Mouse (Mus musculus) heart, embryonic 13.5 days (tissue): ENCODE measurements around the gene Eml2. TPM values are rescaled to one million over a fixed set of nuclear protein-coding genes. Genes with fewer than 3 reads are reported as not detected.

Source experiments
- ATAC-seq: fragments of 200-750 bp; cut with Nextera tagmentation; 2 replicates; pipeline ENCODE4 v1.8.0; 2017; ENCODE audit warnings: moderate TSS enrichment; ENCODE audit not compliant: insufficient number of reproducible peaks, low FRiP score, low TSS enrichment; ENCODE audit errors: extremely low read depth
- H3K27ac ChIP-seq: fragments of 300-500 bp; sonication (generic); replicated peaks from 2 replicates; pipeline ENCODE4 v1.5.1; 2015; ENCODE audit warnings: moderate library complexity, mild to moderate bottlenecking, inconsistent platforms
- H3K27me3 ChIP-seq: fragments of 300-500 bp; sonication (generic); replicated peaks from 2 replicates; pipeline ENCODE4 v1.6.1; 2015; ENCODE audit warnings: mild to moderate bottlenecking, inconsistent platforms
- H3K36me3 ChIP-seq: fragments of 300-500 bp; sonication (generic); 2 replicates; pipeline ENCODE4 v1.6.1; 2015; ENCODE audit warnings: mild to moderate bottlenecking, inconsistent platforms
- H3K4me1 ChIP-seq: fragments of 300-500 bp; sonication (generic); 2 replicates; pipeline ENCODE4 v1.6.1; 2015; ENCODE audit warnings: inconsistent platforms
- H3K4me2 ChIP-seq: fragments of 300-500 bp; sonication (generic); 2 replicates; pipeline ENCODE4 v1.6.1; 2015; ENCODE audit warnings: inconsistent platforms, mild to moderate bottlenecking, moderate library complexity
- H3K4me3 ChIP-seq: fragments of 300-500 bp; sonication (generic); 2 replicates; pipeline ENCODE4 v1.5.1; 2015; ENCODE audit warnings: moderate library complexity, mild to moderate bottlenecking, inconsistent platforms
- H3K9ac ChIP-seq: fragments of 300-500 bp; sonication (generic); 2 replicates; pipeline ENCODE4 v1.6.1; 2015; ENCODE audit warnings: inconsistent platforms, mild to moderate bottlenecking, moderate library complexity
- H3K9me3 ChIP-seq: fragments of 300-500 bp; sonication (generic); 2 replicates; pipeline ENCODE4 v1.6.1; 2016; ENCODE audit warnings: inconsistent platforms
- WGBS: fragments of 180-500 bp; shearing (Covaris S2); methylation state at CpG from one replicate; pipeline ENCODE4 v1.1.7; 2015; ENCODE audit warnings: mixed read lengths; 5-methylcytosine and 5-hydroxymethylcytosine counted together
- microRNA counts: library from miRNA; unstranded; fragments of <30 nt; microRNA quantifications from one replicate; lab custom pipeline; 2016
- microRNA-seq: library from miRNA; unstranded; fragments of <30 nt; microRNA quantifications from one replicate; pipeline ENCODE4, GENCODE M21; 2016
- polyA plus RNA-seq: library from polyadenylated mRNA; unstranded; fragments of >200 nt; fragmentation: Nextera tagmentation; extraction: Ambion mirVana; gene quantifications from 2 replicates; pipeline ENCODE4 v1.2.1, GENCODE M21; 2015

Gene Eml2
- polyA plus RNA-seq, 1 experiment from 2014 or later = 15.8 TPM

DNA sequence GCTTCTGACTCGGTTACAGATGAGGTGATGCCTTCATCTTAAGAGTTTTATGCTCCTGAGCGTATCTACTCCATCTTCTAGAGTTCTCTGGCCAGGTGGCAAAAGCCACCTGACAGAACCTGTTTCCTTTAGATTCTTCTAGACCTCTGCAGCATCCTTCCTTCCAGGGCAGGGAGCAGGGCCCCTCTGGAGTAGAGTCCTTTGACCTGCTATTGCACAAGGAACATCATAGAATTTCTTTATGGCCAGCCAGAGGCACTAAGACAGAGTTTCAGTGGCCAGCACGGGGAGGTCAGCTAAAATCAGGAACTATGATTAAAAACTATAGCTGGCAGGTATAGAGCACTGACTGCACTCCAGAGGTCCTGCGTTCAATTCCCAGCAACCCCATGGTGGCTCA lies 75.9 kb downstream of the Eml2 start:
- Histone ChIP-seq H3K9me3 (no peaks in the 10 kb centered on the region), H3K36me3 (peaks cover 36% of the 10 kb centered on the region), H3K9ac (no peak overlapping the region), H3K4me2 (no peak overlapping the region), H3K27ac (no peak overlapping the region), H3K4me3 (no peak overlapping the region), H3K27me3 (no peaks in the 10 kb centered on the region), H3K4me1 (0 out of 2 replicates have a peak, but pooled peaks cover 3% of the 10 kb centered on the region)
- 74% methylated on average over 4 of the region's 4 CpGs for WGBS
- ATAC-seq = no peak

- Histone ChIP-seq H3K27me3 (no peaks in the 10 kb centered on the region), H3K4me3 (no peak overlapping the region), H3K9ac (no peak overlapping the region), H3K27ac (0 out of 2 replicates have a peak overlapping the region, but pooled peaks have one; percentile 2), H3K4me2 (no peak overlapping the region), H3K4me1 (peaks cover 11% of the 10 kb centered on the region), H3K36me3 (peaks cover 42% of the 10 kb centered on the region), H3K9me3 (no peaks in the 10 kb centered on the region)
- ATAC-seq = no peak
- WGBS = 60% methylated on average over 5 of the region's 5 CpGs
Measured at GRCm38 (mm10) chr7:19253437-19253836, 77.2 kb downstream of the Eml2 start.

DNA sequence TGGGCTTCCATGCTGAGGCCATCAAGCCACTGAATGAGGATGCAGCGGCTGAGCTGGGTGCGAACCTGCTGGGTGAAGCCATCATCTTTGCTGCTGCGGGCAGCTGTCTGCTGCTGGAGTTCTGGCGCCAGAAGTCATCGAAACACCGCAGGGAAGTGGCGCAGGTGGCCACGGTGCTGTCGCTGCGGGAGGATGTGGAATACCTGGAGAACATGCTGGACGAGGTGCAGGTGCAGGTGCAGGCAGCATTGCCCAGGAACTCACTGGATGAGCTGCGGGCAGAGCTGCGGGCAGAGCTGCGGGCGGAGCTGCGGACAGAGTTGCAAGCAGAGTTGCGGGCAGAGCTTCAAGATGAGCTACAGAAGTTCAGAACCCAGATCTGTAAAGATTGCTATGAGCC lies 79.2 kb downstream of the Eml2 start:
- no peak overlapping the region for H3K4me2 ChIP-seq
- no peak overlapping the region for H3K9ac ChIP-seq
- H3K27ac ChIP-seq = no peak overlapping the region
- no peak for ATAC-seq
- H3K27me3 ChIP-seq = no peaks in the 10 kb centered on the region
- H3K4me3 ChIP-seq = no peak overlapping the region
- WGBS = 88% methylated on average over 17 of the region's 17 CpGs
- H3K4me1 ChIP-seq = peaks cover 11% of the 10 kb centered on the region
- no peaks in the 10 kb centered on the region for H3K9me3 ChIP-seq
- H3K36me3 ChIP-seq = peaks cover 61% of the 10 kb centered on the region

MicroRNAs encoded within 50 kb of the gene (microRNA counts, 519-probe panel; counts per million panel counts)
- 209 counts per million, percentile 61 among the panel's probes with 10 or more counts for microRNA mmu-miR-330 (lab: Ali Mortazavi, UCI)

Small RNA genes within 50 kb of the gene (microRNA-seq; reads per million reads assigned to microRNA genes)
- gene Mir330 = 330 reads per million, percentile 68 among the genes with 10 or more reads in this experiment

Other genes starting within 250 kb of the Eml2 start
- gene Nanos2, start 189.0 kb upstream of the Eml2 start, polyA plus RNA-seq = not detected in 2 replicates
- gene Mypop, start 185.2 kb upstream of the Eml2 start, polyA plus RNA-seq = 1.8 and 1.9 TPM in 2 replicates
- gene Irf2bp1, start 172.4 kb upstream of the Eml2 start, polyA plus RNA-seq = 12.4 and 12.7 TPM in 2 replicates
- gene Foxa3, start 152.9 kb upstream of the Eml2 start, polyA plus RNA-seq = 0.25 and 1.2 TPM in 2 replicates
- 24.8 TPM in 2 replicates for gene Sympk, start 152.0 kb upstream of the Eml2 start, polyA plus RNA-seq
- not detected in 2 replicates for gene Rsph6a, start 121.7 kb upstream of the Eml2 start, polyA plus RNA-seq
- 11.3 and 13.9 TPM in 2 replicates for gene Dmwd, start 100.2 kb upstream of the Eml2 start, polyA plus RNA-seq
- 19.3 and 20.0 TPM in 2 replicates for gene Dmpk, start 92.6 kb upstream of the Eml2 start, polyA plus RNA-seq
- 5.9 and 6.0 TPM in 2 replicates for gene Six5, start 81.8 kb upstream of the Eml2 start, polyA plus RNA-seq
- 1.2 and 2.1 TPM in 2 replicates for gene Gm4969, start 58.1 kb upstream of the Eml2 start, polyA plus RNA-seq
- 8.0 and 8.6 TPM in 2 replicates for gene Fbxo46, start 56.6 kb upstream of the Eml2 start, polyA plus RNA-seq
- 9.5 and 9.7 TPM in 2 replicates for gene Qpctl, start 27.1 kb upstream of the Eml2 start, polyA plus RNA-seq
- gene Snrpd2, start 26.7 kb upstream of the Eml2 start, polyA plus RNA-seq = 107 and 113 TPM in 2 replicates
- gene Gipr, start 10.3 kb upstream of the Eml2 start, polyA plus RNA-seq = 9.9 and 14.6 TPM in 2 replicates
- 1.7 and 1.8 TPM in 2 replicates for gene Gpr4, start 36.1 kb downstream of the Eml2 start, polyA plus RNA-seq
- gene Opa3, start 51.9 kb downstream of the Eml2 start, polyA plus RNA-seq = 35.2 and 38.4 TPM in 2 replicates
- 81.2 and 81.7 TPM in 2 replicates for gene Vasp, start 95.4 kb downstream of the Eml2 start, polyA plus RNA-seq
- gene Ppm1n, start 103.6 kb downstream of the Eml2 start, polyA plus RNA-seq = not detected in 2 replicates
- 26.1 and 29.3 TPM in 2 replicates for gene Rtn2, start 106.2 kb downstream of the Eml2 start, polyA plus RNA-seq
- gene Fosb, start 133.6 kb downstream of the Eml2 start, polyA plus RNA-seq = 0.14 and 0.16 TPM in 2 replicates
- gene Ercc1, start 168.4 kb downstream of the Eml2 start, polyA plus RNA-seq = 62.6 and 62.7 TPM in 2 replicates
- 17.4 and 19.8 TPM in 2 replicates for gene Cd3eap, start 183.1 kb downstream of the Eml2 start, polyA plus RNA-seq
- gene Ppp1r13l, start 183.3 kb downstream of the Eml2 start, polyA plus RNA-seq = 12.8 and 13.0 TPM in 2 replicates
- gene Ercc2, start 205.6 kb downstream of the Eml2 start, polyA plus RNA-seq = 11.8 and 12.2 TPM in 2 replicates
- gene Klc3, start 227.7 kb downstream of the Eml2 start, polyA plus RNA-seq = 4.8 and 5.5 TPM in 2 replicates
- gene Ckm, start 228.4 kb downstream of the Eml2 start, polyA plus RNA-seq = 284 and 345 TPM in 2 replicates